Comparison of ENCODE assay signal across 22 mouse cellular contexts in the genomic region with DNA sequence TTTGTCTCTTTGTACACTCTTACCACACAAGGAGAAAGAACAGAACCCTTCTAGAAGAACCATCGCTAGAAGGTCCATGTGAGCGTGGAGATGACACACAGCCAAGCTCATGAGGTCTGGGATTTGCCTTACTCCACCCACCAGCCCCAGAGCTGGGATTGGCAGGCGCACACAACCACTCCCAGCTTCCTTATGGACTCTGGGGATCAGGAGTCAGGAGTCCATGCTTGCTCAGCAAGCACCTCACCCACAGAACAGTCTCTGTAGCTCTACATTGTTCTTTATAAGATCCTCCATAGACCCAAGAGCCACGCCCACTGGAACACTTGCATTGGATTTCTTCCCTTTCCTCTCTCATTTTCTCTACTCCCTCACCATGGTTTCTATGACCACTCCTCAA.
DNase-seq lines count a peak whose midpoint lies in the region; ATAC-seq and TF ChIP-seq lines count a peak whose summit lies in the region.
"Had no signal": no experiment of that assay in that cellular context is flagged by ENCODE, and none has a peak within 500 bp of the region (broad histone marks: within the 10 kb centered on the region; RNA-seq: fewer than 3 reads in every experiment).

No protein-coding gene starts in this region.

- no peaks in the 10 kb centered on the region for H3K9me3 ChIP-seq in intestine, embryonic 16.5 days (ENCODE audit: control insufficient read depth, low read length)
- H3K9me3 ChIP-seq in stomach, postnatal 0 days (ENCODE audit: control insufficient read depth, low read length), result no peaks in the 10 kb centered on the region
- no peaks in the 10 kb centered on the region for H3K9me3 ChIP-seq in midbrain, embryonic 14.5 days (ENCODE audit: control insufficient read depth, low read length)
- H3K9me3 ChIP-seq: embryonic facial prominence, embryonic 10.5 days; embryonic facial prominence, embryonic 12.5 days; forebrain, embryonic 13.5 days; forebrain, embryonic 15.5 days had no signal

- H3K36me3 ChIP-seq in intestine, embryonic 16.5 days (ENCODE audit: control insufficient read depth, insufficient read depth, low read length), result no peaks in the 10 kb centered on the region
- no peaks in the 10 kb centered on the region for H3K36me3 ChIP-seq in stomach, postnatal 0 days (ENCODE audit: control insufficient read depth, insufficient read depth, low read length)
- no peaks in the 10 kb centered on the region for H3K36me3 ChIP-seq in midbrain, embryonic 14.5 days (ENCODE audit: control insufficient read depth, insufficient read depth, low read length)
- H3K36me3 ChIP-seq: embryonic facial prominence, embryonic 10.5 days; embryonic facial prominence, embryonic 12.5 days; forebrain, embryonic 15.5 days; G1E had no signal

- H3K27ac ChIP-seq in intestine, embryonic 16.5 days (ENCODE audit: low read length), result no peak overlapping the region
- H3K27ac ChIP-seq in stomach, postnatal 0 days (replicated peaks), result no peak overlapping the region
- no peak overlapping the region for H3K27ac ChIP-seq in midbrain, embryonic 14.5 days (replicated peaks; ENCODE audit: low read depth, low read length)
- H3K27ac ChIP-seq: embryonic facial prominence, embryonic 10.5 days; embryonic facial prominence, embryonic 12.5 days; forebrain, embryonic 13.5 days; forebrain, embryonic 15.5 days had no signal

- H3K4me2 ChIP-seq in intestine, embryonic 16.5 days (ENCODE audit: low read depth, low read length), result no peak overlapping the region
- no peak overlapping the region for H3K4me2 ChIP-seq in stomach, postnatal 0 days (replicated peaks; ENCODE audit: low read depth)
- no peak overlapping the region for H3K4me2 ChIP-seq in midbrain, embryonic 14.5 days (ENCODE audit: low read length)
- H3K4me2 ChIP-seq: embryonic facial prominence, embryonic 12.5 days; forebrain, embryonic 13.5 days; forebrain, embryonic 15.5 days had no signal

- no peaks in the 10 kb centered on the region for H3K27me3 ChIP-seq in intestine, embryonic 16.5 days (replicated peaks; ENCODE audit: control insufficient read depth, insufficient read depth, low read length)
- no peaks in the 10 kb centered on the region for H3K27me3 ChIP-seq in stomach, postnatal 0 days (ENCODE audit: control insufficient read depth, insufficient read depth, low read length)
- H3K27me3 ChIP-seq in midbrain, embryonic 14.5 days (ENCODE audit: control insufficient read depth, insufficient read depth, low read length), result no peaks in the 10 kb centered on the region
- H3K27me3 ChIP-seq: CH12.LX; embryonic facial prominence, embryonic 12.5 days; forebrain, embryonic 13.5 days; forebrain, embryonic 15.5 days had no signal

- 89% methylated on average over 4 of the region's 4 CpGs for WGBS in intestine, embryonic 16.5 days
- WGBS in stomach, postnatal 0 days, result 86% methylated on average over 4 of the region's 4 CpGs
- 96% methylated on average over 4 of the region's 4 CpGs for WGBS in midbrain, embryonic 14.5 days

- peak; percentile 27 for DNase-seq in NIH3T3 (ENCODE audit: low read depth)
- DNase-seq in stomach, postnatal 0 days (ENCODE audit: low spot score), result peak; percentile 20
- no peak for DNase-seq in midbrain, embryonic 14.5 days
- DNase-seq in gastrocnemius, adult 18-20 months (ENCODE audit: low spot score), result no peak
- DNase-seq: adrenal gland, adult 2 months; adrenal gland, postnatal 14 days; adrenal gland, postnatal 36 days; B cell, adult 2 months; cerebellum, adult 11-12 months; cerebellum, adult 2 months; cerebellum, adult 9-10 months; cerebellum, postnatal 10 days; cerebellum, postnatal 25 days; forebrain, postnatal 0 days had no signal

- H3K4me1 ChIP-seq in intestine, embryonic 16.5 days (ENCODE audit: control insufficient read depth, insufficient read depth, low read length), result no peaks in the 10 kb centered on the region
- no peaks in the 10 kb centered on the region for H3K4me1 ChIP-seq in stomach, postnatal 0 days (replicated peaks; ENCODE audit: control insufficient read depth, insufficient read depth)
- no peaks in the 10 kb centered on the region for H3K4me1 ChIP-seq in midbrain, embryonic 14.5 days (ENCODE audit: control insufficient read depth, insufficient read depth, low read length)
- H3K4me1 ChIP-seq: embryonic facial prominence, embryonic 10.5 days; embryonic facial prominence, embryonic 12.5 days; forebrain, embryonic 13.5 days; forebrain, embryonic 15.5 days had no signal

- TF ChIP-seq CTCF in stomach, postnatal 0 days (IDR thresholded peaks at IDR 0.05; ENCODE audit: low read depth), result no peak

- ATAC-seq in intestine, embryonic 16.5 days, result peak; percentile 52; the same call in 1 of the 2 replicates
- peak; percentile 76 for ATAC-seq in stomach, postnatal 0 days (ENCODE audit: low FRiP score, low TSS enrichment)
- ATAC-seq in midbrain, embryonic 14.5 days (ENCODE audit: low FRiP score, low TSS enrichment), result no peak
- ATAC-seq: CD4-positive, CD25-positive, alpha-beta regulatory T cell, adult 4 months; forebrain, embryonic 13.5 days; forebrain, embryonic 15.5 days; forebrain, postnatal 0 days had no signal

- H3K9ac ChIP-seq in intestine, embryonic 16.5 days (ENCODE audit: low read depth, low read length), result no peak overlapping the region
- no peak overlapping the region for H3K9ac ChIP-seq in stomach, postnatal 0 days (ENCODE audit: low read length)
- H3K9ac ChIP-seq in midbrain, embryonic 14.5 days (replicated peaks; ENCODE audit: low read length), result no peak overlapping the region
- H3K9ac ChIP-seq: embryonic facial prominence, embryonic 12.5 days; forebrain, embryonic 13.5 days; forebrain, embryonic 15.5 days; forebrain, postnatal 0 days had no signal

- TF ChIP-seq EP300 in stomach, postnatal 0 days (optimal IDR thresholded peaks at IDR 0.05), result no peak

- no peak overlapping the region for H3K4me3 ChIP-seq in intestine, embryonic 16.5 days (ENCODE audit: low read length)
- H3K4me3 ChIP-seq in stomach, postnatal 0 days (ENCODE audit: low read depth, low read length), result no peak overlapping the region
- no peak overlapping the region for H3K4me3 ChIP-seq in midbrain, embryonic 14.5 days (replicated peaks; ENCODE audit: low read depth, low read length)
- H3K4me3 ChIP-seq: embryonic facial prominence, embryonic 10.5 days; embryonic facial prominence, embryonic 12.5 days; forebrain, embryonic 13.5 days; forebrain, embryonic 15.5 days had no signal

Comparison
In these comparisons a context has a peak if more than half of its experiments do, and no peak if none do; other contexts are left out.
1. DNase-seq: peak in NIH3T3 (single experiment) and stomach, postnatal 0 days (single experiment); none in midbrain, embryonic 14.5 days (single experiment) and gastrocnemius, adult 18-20 months (single experiment).